Mouse (Mus musculus) brain, embryonic 14.5 days (tissue): ENCODE data around the gene Myo15b. TPM values are rescaled to one million over a fixed set of nuclear protein-coding genes. Genes with fewer than 3 reads are reported as not detected.

Experiments used
- DNase-seq: peaks from one replicate; pipeline ENCODE4 v3.0.0-alpha.2; 2011; ENCODE audit warnings: low read depth
- CTCF ChIP-seq: fragments of 200-500 bp; IDR thresholded peaks from 2 replicates; pipeline ENCODE4 v1.5.1; 2012; ENCODE audit warnings: inconsistent platforms, mild to moderate bottlenecking, moderate library complexity, borderline replicate concordance; ENCODE audit not compliant: insufficient read depth, insufficient read length; ENCODE audit errors: extremely low read depth
- POLR2A ChIP-seq: fragments of 200-500 bp; IDR thresholded peaks from 2 replicates; pipeline ENCODE4 v1.6.1; 2012; ENCODE audit warnings: mild to moderate bottlenecking, inconsistent platforms, borderline replicate concordance; ENCODE audit not compliant: poor library complexity, insufficient read depth, insufficient read length, severe bottlenecking; ENCODE audit errors: extremely low read depth
- polyA plus RNA-seq: library from polyadenylated mRNA; depleted of rRNA; stranded (reverse); fragments of >200 nt; gene quantifications from 2 replicates; pipeline ENCODE4 v1.2.3, GENCODE M21; 2012; rRNA removed

Myo15b gene
- polyA plus RNA-seq, 1 experiment: 0.14 TPM

DNA sequence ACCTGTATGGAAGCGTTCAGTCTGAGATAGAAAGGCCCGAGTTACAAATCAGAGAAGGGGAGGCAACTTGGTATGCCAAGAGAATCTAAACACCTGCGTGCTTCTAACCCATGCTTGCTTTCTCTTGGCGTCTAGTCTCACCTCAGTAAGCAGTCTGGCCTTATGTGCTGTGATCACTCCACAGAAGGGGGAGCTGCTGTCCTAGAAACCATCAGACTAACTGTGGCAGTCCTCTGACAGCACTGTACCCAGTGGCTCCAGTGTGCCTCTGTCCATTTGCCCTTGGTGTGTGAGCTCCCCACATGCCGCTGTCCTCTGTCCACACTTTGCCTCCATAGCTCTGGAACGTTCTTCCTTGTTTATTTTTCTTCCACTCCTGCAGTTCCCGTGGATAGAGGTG lies 83.8 kb downstream of the Myo15b start:
- TF ChIP-seq CTCF (no peak), POLR2A (no peak)
- no peak for DNase-seq

Other genes starting within 250 kb of the Myo15b start
- 18.0 and 19.2 TPM in 2 replicates for gene Mif4gd, start 245.4 kb upstream of the Myo15b start, polyA plus RNA-seq
- gene Slc25a19, start 230.1 kb upstream of the Myo15b start, polyA plus RNA-seq: 55.1 and 71.1 TPM in 2 replicates
- gene Grb2, start 149.8 kb upstream of the Myo15b start, polyA plus RNA-seq: 124 and 127 TPM in 2 replicates
- gene Tmem94, start 93.0 kb upstream of the Myo15b start, polyA plus RNA-seq: 56.0 and 61.9 TPM in 2 replicates
- gene Caskin2, start 44.8 kb upstream of the Myo15b start, polyA plus RNA-seq: 24.7 and 24.8 TPM in 2 replicates
- 24.2 and 36.4 TPM in 2 replicates for gene Tsen54, start 43.7 kb upstream of the Myo15b start, polyA plus RNA-seq
- 1.5 and 2.5 TPM in 2 replicates for gene Llgl2, start 34.4 kb upstream of the Myo15b start, polyA plus RNA-seq
- 0.64 and 1.2 TPM in 2 replicates for gene Smim5, start 41.6 kb downstream of the Myo15b start, polyA plus RNA-seq
- not detected in 2 replicates for gene Smim6, start 53.6 kb downstream of the Myo15b start, polyA plus RNA-seq
- 57.6 and 69.8 TPM in 2 replicates for gene Sap30bp, start 74.9 kb downstream of the Myo15b start, polyA plus RNA-seq
- gene Recql5, start 75.1 kb downstream of the Myo15b start, polyA plus RNA-seq: 28.2 and 38.0 TPM in 2 replicates
- 0.91 and 2.1 TPM in 2 replicates for gene Itgb4, start 116.3 kb downstream of the Myo15b start, polyA plus RNA-seq
- gene Galk1, start 154.3 kb downstream of the Myo15b start, polyA plus RNA-seq: 39.2 and 41.8 TPM in 2 replicates
- gene H3f3b, start 169.6 kb downstream of the Myo15b start, polyA plus RNA-seq: 1,173 and 1,240 TPM in 2 replicates
- gene Unk, start 171.9 kb downstream of the Myo15b start, polyA plus RNA-seq: 67.3 and 87.0 TPM in 2 replicates
- gene Unc13d, start 219.6 kb downstream of the Myo15b start, polyA plus RNA-seq: 0.97 and 1.1 TPM in 2 replicates
- gene Wbp2, start 228.6 kb downstream of the Myo15b start, polyA plus RNA-seq: 142 and 148 TPM in 2 replicates